Mouse (Mus musculus) forebrain, embryonic 16.5 days (tissue): ENCODE data around the gene Gprin1. TPM values are rescaled to one million over a fixed set of nuclear protein-coding genes. Genes with fewer than 3 reads are reported as not detected.
A peak's percentile ranks its signal among the peaks of the same experiment; 100 is the strongest.
"Not testable (repeated sequence)": the region's sequence is repeated elsewhere in the genome, so short reads cannot be mapped to it uniquely, and the experiment has no call there.

ENCODE experiments used
- ATAC-seq: fragments of 200-750 bp; cut with Nextera tagmentation; 2 replicates; pipeline ENCODE4 v1.8.0; 2017; ENCODE audit warnings: mild to moderate bottlenecking, moderate library complexity
- H3K27ac ChIP-seq: fragments of 300-500 bp; sonication (generic); 2 replicates; pipeline ENCODE4 v1.5.1; 2014; ENCODE audit warnings: low read length, control low read depth
- H3K27me3 ChIP-seq: fragments of 300-500 bp; sonication (generic); replicated peaks from 2 replicates; pipeline ENCODE4 v1.6.1; 2014; ENCODE audit warnings: low read length; ENCODE audit not compliant: control insufficient read depth, insufficient read depth
- H3K36me3 ChIP-seq: fragments of 300-500 bp; sonication (generic); 2 replicates; pipeline ENCODE4 v1.6.1; 2014; ENCODE audit not compliant: control insufficient read depth, insufficient read depth
- H3K4me1 ChIP-seq: fragments of 300-500 bp; sonication (generic); replicated peaks from 2 replicates; pipeline ENCODE4 v1.6.1; 2014; ENCODE audit warnings: low read length; ENCODE audit not compliant: control insufficient read depth, insufficient read depth
- H3K4me2 ChIP-seq: fragments of 300-500 bp; sonication (generic); 2 replicates; pipeline ENCODE4 v1.6.1; 2014; ENCODE audit warnings: mild to moderate bottlenecking, low read length, control low read depth
- H3K4me3 ChIP-seq: fragments of 300-500 bp; sonication (generic); replicated peaks from 2 replicates; pipeline ENCODE4 v1.5.1; 2014; ENCODE audit warnings: mild to moderate bottlenecking, low read length, control low read depth
- H3K9ac ChIP-seq: fragments of 300-500 bp; sonication (generic); replicated peaks from 2 replicates; pipeline ENCODE4 v1.6.1; 2014; ENCODE audit warnings: low read depth, low read length, control low read depth
- H3K9me3 ChIP-seq: fragments of 300-500 bp; sonication (generic); 2 replicates; pipeline ENCODE4 v1.6.1; 2016; ENCODE audit warnings: low read length; ENCODE audit not compliant: control insufficient read depth
- WGBS: fragments of 180-500 bp; shearing (Covaris S2); extraction: QIAGEN DNeasy Blood & Tissue Kit; methylation state at CpG from one replicate; pipeline ENCODE4 v1.1.7; 2014; 5-methylcytosine and 5-hydroxymethylcytosine counted together
- polyA plus RNA-seq: library from polyadenylated mRNA; unstranded; fragments of >200 nt; fragmentation: Nextera tagmentation; extraction: Ambion mirVana; gene quantifications from 2 replicates; pipeline ENCODE4 v1.2.1, GENCODE M21; 2015

Gprin1 gene
- polyA plus RNA-seq, 1 experiment from 2014 or later, result 7.1 TPM

DNA sequence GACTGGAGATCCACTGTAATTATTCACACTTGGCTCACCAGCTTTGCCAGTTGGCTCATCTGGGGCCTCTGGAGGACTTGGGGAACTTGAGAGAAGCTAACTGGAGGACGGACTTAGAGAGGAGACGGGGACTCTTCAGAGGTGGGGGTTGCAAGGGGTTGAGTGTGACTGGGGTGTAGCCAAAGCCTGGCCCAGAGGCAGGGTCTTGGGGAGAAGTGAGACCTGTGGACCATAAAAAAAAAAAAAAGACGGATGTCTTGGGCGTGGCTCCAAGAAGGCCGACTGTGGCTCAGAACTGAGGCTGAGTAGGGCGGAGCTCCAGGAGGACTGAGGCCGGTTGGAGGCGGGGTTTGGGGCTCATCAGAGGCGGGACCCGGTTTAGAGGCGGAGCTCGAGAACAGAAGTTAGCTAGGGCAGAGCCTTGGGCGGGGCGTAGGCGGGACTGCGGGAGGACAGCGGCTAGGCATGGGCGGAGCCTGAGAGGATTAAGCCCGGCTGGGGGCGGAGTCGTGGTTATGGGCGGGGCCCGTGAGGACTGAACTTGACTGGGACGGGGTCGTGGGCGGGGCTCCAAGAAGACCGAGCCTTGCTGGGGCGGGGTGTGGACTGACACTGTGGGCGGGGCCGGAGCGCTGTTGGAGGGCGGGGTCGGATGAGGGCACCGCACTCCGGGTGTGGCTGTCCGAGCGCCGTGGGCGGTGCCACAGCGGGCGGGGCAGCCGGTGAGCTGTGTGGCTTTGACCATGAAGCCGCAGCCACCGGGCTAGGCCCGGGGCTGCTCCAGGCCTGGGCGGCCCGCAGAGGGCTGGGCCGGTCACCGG, 39.3 kb upstream of the Gprin1 start, which contains the start of gene Tspan17:
TSS of gene Tspan17 (plus strand) at position 638 of the 821 bp plus-strand sequence.
- no peak within 1 kb of the TSS for H3K27ac ChIP-seq
- no peaks in the 10 kb centered on the region for H3K36me3 ChIP-seq
- ATAC-seq, result peak; percentile 83
- peaks cover 11% of the 10 kb centered on the region; the same call in 1 of the 2 replicates for H3K4me1 ChIP-seq
- H3K9me3 ChIP-seq, result no peaks in the 10 kb centered on the region
- H3K4me3 ChIP-seq, result peak within 1 kb of the TSS; percentile 69
- peak within 1 kb of the TSS; percentile 64 for H3K9ac ChIP-seq
- WGBS, result 3% methylated on average over 46 of the region's 49 CpGs
- H3K27me3 ChIP-seq, result peaks cover 8% of the 10 kb centered on the region; the same call in 1 of the 2 replicates
- peak within 1 kb of the TSS; percentile 99 for H3K4me2 ChIP-seq

DNA sequence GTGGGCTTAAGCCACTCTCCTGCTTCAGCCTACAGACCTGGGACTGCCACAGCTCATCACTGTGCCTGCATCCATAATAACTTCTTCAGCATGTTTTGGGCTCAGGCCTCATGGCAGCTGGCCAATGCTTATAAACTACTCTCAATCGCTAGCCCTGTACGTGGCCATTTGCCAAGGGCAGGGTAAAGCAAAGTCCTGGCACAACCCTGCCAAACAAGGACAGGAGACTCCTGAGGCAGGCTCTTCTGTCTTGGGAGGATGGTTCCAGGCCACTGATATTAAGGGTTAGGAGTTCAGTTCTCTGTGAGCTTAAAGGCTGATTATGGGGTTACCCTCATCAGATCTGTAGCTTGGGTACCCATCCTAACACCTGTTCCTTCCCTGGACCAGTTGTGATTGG, 37.9 kb upstream of the Gprin1 start:
- WGBS, result 22% methylated on average over 2 of the region's 2 CpGs
- not testable (repeated sequence) for H3K27ac ChIP-seq, H3K4me3 ChIP-seq, H3K4me2 ChIP-seq, H3K27me3 ChIP-seq, ATAC-seq, H3K36me3 ChIP-seq, H3K9ac ChIP-seq, H3K9me3 ChIP-seq
- H3K4me1 ChIP-seq, result peaks cover 11% of the 10 kb centered on the region; the same call in 1 of the 2 replicates

DNA sequence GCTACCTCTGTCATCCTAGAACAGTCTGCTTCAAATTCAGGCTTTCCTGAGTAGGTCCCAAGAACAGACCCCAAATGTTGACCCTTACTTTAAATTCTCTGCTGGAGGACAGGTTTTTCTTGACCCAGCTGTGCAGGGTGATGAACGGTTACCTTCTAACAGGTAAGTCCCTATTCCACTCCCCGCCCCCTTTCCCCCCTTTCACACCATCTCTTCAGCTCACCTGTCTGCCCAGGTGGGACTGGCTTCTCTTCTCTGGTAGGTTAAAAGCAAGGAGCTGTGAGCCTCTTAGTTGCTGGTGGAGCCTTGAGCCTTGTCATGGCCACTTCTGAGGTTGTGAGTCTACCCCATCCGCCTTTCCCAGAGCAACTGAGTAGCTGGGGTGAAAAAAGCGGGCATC, 34.0 kb upstream of the Gprin1 start, which contains the start of gene Eif4e1b:
TSS of gene Eif4e1b (plus strand) at position 301 of the 400 bp plus-strand sequence.
- Histone ChIP-seq H3K9ac (no peak within 1 kb of the TSS), H3K4me3 (no peak within 1 kb of the TSS), H3K9me3 (no peaks in the 10 kb centered on the region), H3K27me3 (no peaks in the 10 kb centered on the region), H3K4me1 (peaks cover 4% of the 10 kb centered on the region; the same call in 1 of the 2 replicates), H3K36me3 (no peaks in the 10 kb centered on the region), H3K27ac (no peak within 1 kb of the TSS), H3K4me2 (no peak within 1 kb of the TSS)
- no peak for ATAC-seq
- WGBS, result 91% methylated on average over 4 of the region's 4 CpGs

DNA sequence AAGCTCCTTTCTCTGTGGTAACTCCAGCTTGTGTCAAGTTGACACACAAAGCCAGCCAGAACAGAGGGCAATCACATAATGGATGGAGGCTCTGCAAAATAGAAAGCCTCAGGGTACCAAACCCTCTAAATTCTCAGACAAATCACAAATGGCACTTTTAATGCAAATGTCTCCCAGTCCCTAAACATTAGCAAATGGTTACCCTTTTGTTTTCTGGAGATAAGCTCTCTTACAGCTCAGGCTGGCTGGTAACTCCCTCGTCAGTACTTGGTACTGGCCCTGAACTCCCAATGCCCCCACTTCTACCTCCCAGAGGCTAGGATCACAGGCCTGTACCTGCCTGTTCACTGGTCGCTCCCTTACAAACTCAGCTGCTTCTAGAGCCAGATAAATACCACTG, 33.6 kb upstream of the Gprin1 start:
- WGBS, result 39% methylated on average over 2 of the region's 2 CpGs
- Histone ChIP-seq H3K4me1 (peaks cover 4% of the 10 kb centered on the region; the same call in 1 of the 2 replicates), H3K4me3 (no peak overlapping the region), H3K27me3 (no peaks in the 10 kb centered on the region), H3K4me2 (no peak overlapping the region), H3K27ac (no peak overlapping the region), H3K36me3 (no peaks in the 10 kb centered on the region), H3K9ac (no peak overlapping the region), H3K9me3 (no peaks in the 10 kb centered on the region)
- no peak for ATAC-seq

DNA sequence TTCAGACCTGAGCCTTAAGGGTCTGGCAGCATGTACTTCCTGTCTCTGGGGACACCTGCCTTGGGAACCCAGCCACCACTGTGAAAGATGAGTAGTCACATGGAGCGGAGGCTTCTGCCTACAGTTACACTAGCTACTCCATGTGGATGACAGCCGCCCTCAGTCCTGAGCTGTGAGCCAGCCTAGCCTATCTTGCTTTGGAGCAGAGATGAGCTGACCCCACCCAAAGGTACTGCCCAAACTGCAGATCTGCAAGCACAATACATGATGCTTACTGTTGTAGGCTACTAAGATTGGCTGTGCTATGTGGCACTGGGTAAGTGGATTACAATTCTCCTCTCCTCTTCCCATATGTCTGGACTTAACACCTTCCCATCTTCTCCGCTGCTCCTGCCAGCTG, 31.4 kb upstream of the Gprin1 start:
- no peaks in the 10 kb centered on the region for H3K27me3 ChIP-seq
- no peak overlapping the region for H3K27ac ChIP-seq
- H3K4me3 ChIP-seq, result no peak overlapping the region
- no peak overlapping the region for H3K4me2 ChIP-seq
- 83% methylated on average over 3 of the region's 3 CpGs for WGBS
- no peaks in the 10 kb centered on the region for H3K9me3 ChIP-seq
- no peak overlapping the region for H3K9ac ChIP-seq
- no peaks in the 10 kb centered on the region for H3K36me3 ChIP-seq
- no peak for ATAC-seq
- peaks cover 4% of the 10 kb centered on the region; the same call in 1 of the 2 replicates for H3K4me1 ChIP-seq

DNA sequence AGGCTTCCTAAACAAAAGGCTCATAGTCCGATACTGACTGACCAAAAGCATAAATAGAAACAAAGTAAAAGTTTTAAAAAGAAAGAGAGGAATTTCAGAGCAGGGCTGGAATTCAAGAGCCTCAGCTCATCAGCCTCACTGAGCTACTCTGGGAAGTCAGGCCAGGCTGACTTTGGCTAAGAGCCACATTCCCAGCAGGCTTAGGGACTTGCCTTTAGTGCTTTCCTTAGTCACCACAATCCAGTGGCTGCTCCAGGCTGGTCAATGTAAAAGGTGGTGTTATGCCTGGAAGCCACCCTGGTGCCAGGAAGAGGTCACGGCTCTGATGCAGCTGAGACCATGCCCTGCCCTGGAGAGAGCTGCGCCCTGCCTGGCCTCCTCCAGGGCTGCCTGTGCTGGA, 30.9 kb upstream of the Gprin1 start:
- no peak overlapping the region for H3K27ac ChIP-seq
- 56% methylated on average over 3 of the region's 3 CpGs for WGBS
- no peak for ATAC-seq

DNA sequence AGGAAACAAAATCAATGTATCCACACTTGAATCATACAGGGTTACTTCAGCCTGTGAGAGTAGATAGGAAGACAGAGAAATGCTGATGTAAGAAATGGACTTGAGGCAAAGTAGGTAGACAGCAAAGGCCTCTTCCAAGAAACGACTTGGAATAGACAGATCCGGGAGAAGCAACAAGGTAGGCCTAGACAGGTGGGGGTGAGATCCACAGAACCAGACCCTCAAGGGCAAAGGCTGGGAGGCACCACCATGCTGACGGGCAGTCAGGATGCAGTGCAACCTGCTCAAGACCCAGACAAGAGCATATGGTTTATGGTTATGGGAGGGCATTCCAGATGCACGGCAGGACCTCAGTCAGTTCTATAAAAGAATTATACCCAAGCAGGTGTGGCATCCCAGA, 17.3 kb upstream of the Gprin1 start:
- Histone ChIP-seq H3K36me3 (no peaks in the 10 kb centered on the region), H3K9ac (no peak overlapping the region), H3K4me1 (peaks cover 20% of the 10 kb centered on the region), H3K4me2 (no peak overlapping the region), H3K27ac (no peak overlapping the region), H3K27me3 (peaks cover 21% of the 10 kb centered on the region), H3K4me3 (no peak overlapping the region), H3K9me3 (no peaks in the 10 kb centered on the region)
- WGBS, result 72% methylated on average over 4 of the region's 4 CpGs
- ATAC-seq, result no peak

More for the DNA sequence above, 30.9 kb upstream of the Gprin1 start:
- Histone ChIP-seq H3K9me3 (no peaks in the 10 kb centered on the region), H3K9ac (no peak overlapping the region), H3K4me2 (no peak overlapping the region), H3K4me3 (no peak overlapping the region), H3K27me3 (no peaks in the 10 kb centered on the region), H3K36me3 (no peaks in the 10 kb centered on the region), H3K4me1 (peaks cover 4% of the 10 kb centered on the region; the same call in 1 of the 2 replicates)

DNA sequence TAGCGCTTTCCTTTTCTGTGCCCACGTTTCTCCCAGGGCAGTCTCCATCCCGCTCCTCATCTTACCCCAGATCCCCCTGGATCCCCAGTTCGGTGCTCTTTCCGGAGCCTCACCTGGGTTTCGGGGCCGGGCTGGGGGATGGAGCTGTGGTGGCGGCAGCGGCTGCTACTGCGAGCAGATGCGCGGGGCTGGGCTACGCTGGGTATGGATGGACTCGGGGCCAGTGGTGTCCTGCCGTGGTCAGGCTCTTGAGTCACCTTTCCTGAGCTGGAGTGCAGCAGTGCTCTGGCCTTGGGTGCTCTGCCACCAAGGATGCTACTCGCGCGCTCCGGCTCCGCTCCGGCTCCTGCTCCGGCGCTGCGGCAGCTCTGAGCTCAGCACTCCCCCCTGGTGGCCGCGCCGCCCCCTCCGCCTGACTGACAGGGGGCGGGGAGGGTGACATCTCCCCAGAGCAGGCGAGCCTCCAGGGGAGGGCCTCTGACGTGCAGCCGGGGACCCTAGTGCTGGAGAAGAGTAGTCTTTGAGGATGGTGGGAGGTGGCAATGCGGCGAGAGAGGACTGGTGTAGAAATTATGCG, 16.6 kb upstream of the Gprin1 start, which contains the start of gene Sncb:
TSS of gene Sncb (minus strand) at position 404 of the 577 bp plus-strand sequence.
- H3K4me3 ChIP-seq, result peak within 1 kb of the TSS; percentile 52
- no peak within 1 kb of the TSS for H3K27ac ChIP-seq
- peaks cover 20% of the 10 kb centered on the region for H3K4me1 ChIP-seq
- peak within 1 kb of the TSS; percentile 66 for H3K9ac ChIP-seq
- under 1% methylated on average over 35 of the region's 35 CpGs for WGBS
- peak; percentile 92 for ATAC-seq
- H3K9me3 ChIP-seq, result no peaks in the 10 kb centered on the region
- H3K36me3 ChIP-seq, result no peaks in the 10 kb centered on the region
- H3K27me3 ChIP-seq, result peaks cover 21% of the 10 kb centered on the region
- H3K4me2 ChIP-seq, result peak within 1 kb of the TSS; percentile 71
